Mouse (Mus musculus): ENCODE data around the gene Tmod3. TPM values are rescaled to one million over a fixed set of nuclear protein-coding genes. Genes with fewer than 3 reads are reported as not detected.

Tmod3 gene
- polyA plus RNA-seq, 1 experiment, result 69.3 TPM

- no peak overlapping the region for H3K4me3 ChIP-seq (ENCODE audit: low read depth, low read length)
- no peaks in the 10 kb centered on the region for H3K4me1 ChIP-seq (ENCODE audit: control insufficient read depth, insufficient read depth, low read length)
- no peaks in the 10 kb centered on the region for H3K9me3 ChIP-seq (replicated peaks; ENCODE audit: control insufficient read depth, insufficient read depth, low read length, poor library complexity, severe bottlenecking)
- H3K36me3 ChIP-seq (ENCODE audit: control insufficient read depth, insufficient read depth, low read length, poor library complexity, severe bottlenecking), result no peaks in the 10 kb centered on the region
- no peak overlapping the region for H3K9ac ChIP-seq (ENCODE audit: low read depth, poor library complexity, severe bottlenecking)
- H3K27ac ChIP-seq (ENCODE audit: insufficient read depth, low read length), result no peak overlapping the region
- H3K27me3 ChIP-seq (ENCODE audit: control insufficient read depth, insufficient read depth, low read length, poor library complexity, severe bottlenecking), result no peaks in the 10 kb centered on the region
- no peak for TF ChIP-seq CTCF (IDR thresholded peaks at IDR 0.05; ENCODE audit: low read depth, low read length)
- TF ChIP-seq EP300 (IDR thresholded peaks at IDR 0.05; ENCODE audit: insufficient read depth, low read depth, low read length), result no peak
Observed at GRCm38 (mm10) chr9:75571036-75571942, 11.8 kb upstream of the Tmod3 start.

- Histone ChIP-seq H3K27me3 (ENCODE audit: control insufficient read depth, insufficient read depth, low read length, poor library complexity, severe bottlenecking) (no peaks in the 10 kb centered on the region), H3K9ac (ENCODE audit: low read depth, poor library complexity, severe bottlenecking) (no peak overlapping the region), H3K36me3 (ENCODE audit: control insufficient read depth, insufficient read depth, low read length, poor library complexity, severe bottlenecking) (no peaks in the 10 kb centered on the region), H3K4me1 (ENCODE audit: control insufficient read depth, insufficient read depth, low read length) (no peaks in the 10 kb centered on the region), H3K27ac (ENCODE audit: insufficient read depth, low read length) (no peak overlapping the region), H3K9me3 (replicated peaks; ENCODE audit: control insufficient read depth, insufficient read depth, low read length, poor library complexity, severe bottlenecking) (no peaks in the 10 kb centered on the region), H3K4me3 (ENCODE audit: low read depth, low read length) (no peak overlapping the region)
- TF ChIP-seq CTCF (IDR thresholded peaks at IDR 0.05; ENCODE audit: low read depth, low read length), result no peak
- no peak for TF ChIP-seq POLR2A (IDR thresholded peaks at IDR 0.05; ENCODE audit: insufficient read depth, low read length)
- TF ChIP-seq EP300 (IDR thresholded peaks at IDR 0.05; ENCODE audit: insufficient read depth, low read depth, low read length), result no peak
Observed at GRCm38 (mm10) chr9:75568399-75568798, 8.9 kb upstream of the Tmod3 start.

- Histone ChIP-seq H3K9ac (ENCODE audit: low read depth, poor library complexity, severe bottlenecking) (no peak overlapping the region), H3K4me1 (ENCODE audit: control insufficient read depth, insufficient read depth, low read length) (no peaks in the 10 kb centered on the region), H3K9me3 (replicated peaks; ENCODE audit: control insufficient read depth, insufficient read depth, low read length, poor library complexity, severe bottlenecking) (no peaks in the 10 kb centered on the region), H3K27ac (ENCODE audit: insufficient read depth, low read length) (peak overlapping the region; percentile 35; the same call in 1 of the 2 replicates), H3K27me3 (ENCODE audit: control insufficient read depth, insufficient read depth, low read length, poor library complexity, severe bottlenecking) (no peaks in the 10 kb centered on the region), H3K4me3 (ENCODE audit: low read depth, low read length) (no peak overlapping the region), H3K36me3 (ENCODE audit: control insufficient read depth, insufficient read depth, low read length, poor library complexity, severe bottlenecking) (no peaks in the 10 kb centered on the region)
- TF ChIP-seq EP300 (IDR thresholded peaks at IDR 0.05; ENCODE audit: insufficient read depth, low read depth, low read length), result no peak
- no peak for TF ChIP-seq POLR2A (IDR thresholded peaks at IDR 0.05; ENCODE audit: insufficient read depth, low read length)
- TF ChIP-seq CTCF (IDR thresholded peaks at IDR 0.05; ENCODE audit: low read depth, low read length), result no peak
Observed at GRCm38 (mm10) chr9:75564892-75565291, 5.4 kb upstream of the Tmod3 start.

GRCm38 (mm10) chr9:75563622-75564021 is 4.2 kb upstream of the Tmod3 start:
- Histone ChIP-seq H3K36me3 (ENCODE audit: control insufficient read depth, insufficient read depth, low read length, poor library complexity, severe bottlenecking) (no peaks in the 10 kb centered on the region), H3K4me3 (ENCODE audit: low read depth, low read length) (no peak overlapping the region), H3K4me1 (ENCODE audit: control insufficient read depth, insufficient read depth, low read length) (no peaks in the 10 kb centered on the region), H3K27ac (ENCODE audit: insufficient read depth, low read length) (no peak overlapping the region), H3K27me3 (ENCODE audit: control insufficient read depth, insufficient read depth, low read length, poor library complexity, severe bottlenecking) (no peaks in the 10 kb centered on the region), H3K9ac (ENCODE audit: low read depth, poor library complexity, severe bottlenecking) (no peak overlapping the region), H3K9me3 (replicated peaks; ENCODE audit: control insufficient read depth, insufficient read depth, low read length, poor library complexity, severe bottlenecking) (no peaks in the 10 kb centered on the region)
- no peak for TF ChIP-seq POLR2A (IDR thresholded peaks at IDR 0.05; ENCODE audit: insufficient read depth, low read length)
- no peak for TF ChIP-seq EP300 (IDR thresholded peaks at IDR 0.05; ENCODE audit: insufficient read depth, low read depth, low read length)
- TF ChIP-seq CTCF (IDR thresholded peaks at IDR 0.05; ENCODE audit: low read depth, low read length), result no peak

- no peaks in the 10 kb centered on the region for H3K9me3 ChIP-seq (replicated peaks; ENCODE audit: control insufficient read depth, insufficient read depth, low read length, poor library complexity, severe bottlenecking)
- H3K36me3 ChIP-seq (ENCODE audit: control insufficient read depth, insufficient read depth, low read length, poor library complexity, severe bottlenecking), result no peaks in the 10 kb centered on the region
- no peak overlapping the region for H3K4me3 ChIP-seq (ENCODE audit: low read depth, low read length)
- H3K4me1 ChIP-seq (ENCODE audit: control insufficient read depth, insufficient read depth, low read length), result no peaks in the 10 kb centered on the region
- H3K9ac ChIP-seq (ENCODE audit: low read depth, poor library complexity, severe bottlenecking), result no peak overlapping the region
- no peak overlapping the region for H3K27ac ChIP-seq (ENCODE audit: insufficient read depth, low read length)
- H3K27me3 ChIP-seq (ENCODE audit: control insufficient read depth, insufficient read depth, low read length, poor library complexity, severe bottlenecking), result no peaks in the 10 kb centered on the region
- TF ChIP-seq POLR2A (IDR thresholded peaks at IDR 0.05; ENCODE audit: insufficient read depth, low read length) (no peak), CTCF (IDR thresholded peaks at IDR 0.05; ENCODE audit: low read depth, low read length) (peak; percentile 26), EP300 (IDR thresholded peaks at IDR 0.05; ENCODE audit: insufficient read depth, low read depth, low read length) (no peak)
Observed at GRCm38 (mm10) chr9:75563176-75563575, 3.7 kb upstream of the Tmod3 start.

GRCm38 (mm10) chr9:75561040-75561669 is 1.7 kb upstream of the Tmod3 start:
- TF ChIP-seq CTCF (IDR thresholded peaks at IDR 0.05; ENCODE audit: low read depth, low read length) (no peak), POLR2A (IDR thresholded peaks at IDR 0.05; ENCODE audit: insufficient read depth, low read length) (no peak), EP300 (IDR thresholded peaks at IDR 0.05; ENCODE audit: insufficient read depth, low read depth, low read length) (no peak)
- H3K9me3 ChIP-seq (replicated peaks; ENCODE audit: control insufficient read depth, insufficient read depth, low read length, poor library complexity, severe bottlenecking), result no peaks in the 10 kb centered on the region
- H3K36me3 ChIP-seq (ENCODE audit: control insufficient read depth, insufficient read depth, low read length, poor library complexity, severe bottlenecking), result no peaks in the 10 kb centered on the region

More at GRCm38 (mm10) chr9:75561040-75561669, 1.7 kb upstream of the Tmod3 start:
- H3K4me3 ChIP-seq (ENCODE audit: low read depth, low read length), result no peak overlapping the region
- no peaks in the 10 kb centered on the region for H3K27me3 ChIP-seq (ENCODE audit: control insufficient read depth, insufficient read depth, low read length, poor library complexity, severe bottlenecking)
- H3K27ac ChIP-seq (ENCODE audit: insufficient read depth, low read length), result no peak overlapping the region
- H3K9ac ChIP-seq (ENCODE audit: low read depth, poor library complexity, severe bottlenecking), result no peak overlapping the region
- H3K4me1 ChIP-seq (ENCODE audit: control insufficient read depth, insufficient read depth, low read length), result no peaks in the 10 kb centered on the region
